Mouse (Mus musculus) hindbrain, embryonic 15.5 days (tissue): ENCODE results near the gene Cct8l1. TPM values are rescaled to one million over a fixed set of nuclear protein-coding genes. Genes with fewer than 3 reads are reported as not detected.

ENCODE experiments used
- ATAC-seq: fragments of 200-750 bp; cut with Nextera tagmentation; 2 replicates; pipeline ENCODE4 v1.8.0; 2017; ENCODE audit warnings: low read depth, moderate number of reproducible peaks, moderate TSS enrichment; ENCODE audit not compliant: low FRiP score
- H3K27ac ChIP-seq: fragments of 300-500 bp; sonication (generic); replicated peaks from 2 replicates; pipeline ENCODE4 v1.5.1; 2015; ENCODE audit warnings: mild to moderate bottlenecking, inconsistent platforms
- H3K27me3 ChIP-seq: fragments of 300-500 bp; sonication (generic); 2 replicates; pipeline ENCODE4 v1.6.1; 2015; ENCODE audit warnings: control low read depth, inconsistent platforms
- H3K36me3 ChIP-seq: fragments of 300-500 bp; sonication (generic); 2 replicates; pipeline ENCODE4 v1.6.1; 2015; ENCODE audit warnings: control low read depth, inconsistent platforms
- H3K4me1 ChIP-seq: fragments of 300-500 bp; sonication (generic); replicated peaks from 2 replicates; pipeline ENCODE4 v1.6.1; 2015; ENCODE audit warnings: control low read depth, inconsistent platforms
- H3K4me2 ChIP-seq: fragments of 300-500 bp; sonication (generic); 2 replicates; pipeline ENCODE4 v1.6.1; 2015; ENCODE audit warnings: moderate library complexity, mild to moderate bottlenecking, inconsistent platforms
- H3K4me3 ChIP-seq: fragments of 300-500 bp; sonication (generic); 2 replicates; pipeline ENCODE4 v1.5.1; 2015; ENCODE audit warnings: mild to moderate bottlenecking, inconsistent platforms
- H3K9ac ChIP-seq: fragments of 300-500 bp; sonication (generic); 2 replicates; pipeline ENCODE4 v1.6.1; 2015; ENCODE audit warnings: inconsistent platforms
- H3K9me3 ChIP-seq: fragments of 300-500 bp; sonication (generic); 2 replicates; pipeline ENCODE4 v1.6.1; 2016; ENCODE audit warnings: control low read depth, inconsistent platforms
- WGBS: fragments of 180-500 bp; shearing (Covaris S2); methylation state at CpG from one replicate; pipeline ENCODE4 v1.1.7; 2015; 5-methylcytosine and 5-hydroxymethylcytosine counted together
- polyA plus RNA-seq: library from polyadenylated mRNA; unstranded; fragments of >200 nt; fragmentation: Nextera tagmentation; extraction: Ambion mirVana; gene quantifications from 2 replicates; pipeline ENCODE4 v1.2.1, GENCODE M21; 2015

The Cct8l1 gene
- polyA plus RNA-seq, 1 experiment from 2014 or later, result 0.12 TPM

GRCm38 (mm10) chr5:25506041-25506440 lies 9.8 kb upstream of the Cct8l1 start:
- H3K4me1 ChIP-seq, result no peaks in the 10 kb centered on the region
- H3K36me3 ChIP-seq, result no peaks in the 10 kb centered on the region
- no peak for ATAC-seq
- H3K27ac ChIP-seq, result no peak overlapping the region
- H3K9ac ChIP-seq, result no peak overlapping the region
- no peaks in the 10 kb centered on the region for H3K9me3 ChIP-seq
- H3K4me3 ChIP-seq, result no peak overlapping the region
- WGBS, result 91% methylated on average over 5 of the region's 5 CpGs
- no peaks in the 10 kb centered on the region for H3K27me3 ChIP-seq
- no peak overlapping the region for H3K4me2 ChIP-seq

GRCm38 (mm10) chr5:25516301-25516895 lies 531 bp downstream of the Cct8l1 start:
- Histone ChIP-seq H3K4me1 (no peaks in the 10 kb centered on the region), H3K27ac (no peak overlapping the region), H3K36me3 (no peaks in the 10 kb centered on the region), H3K9me3 (no peaks in the 10 kb centered on the region), H3K4me2 (no peak overlapping the region), H3K4me3 (no peak overlapping the region), H3K9ac (no peak overlapping the region), H3K27me3 (no peaks in the 10 kb centered on the region)
- 93% methylated on average over 11 of the region's 11 CpGs for WGBS
- ATAC-seq, result no peak

- Histone ChIP-seq H3K4me1 (no peaks in the 10 kb centered on the region), H3K9me3 (no peaks in the 10 kb centered on the region), H3K4me2 (no peak overlapping the region), H3K9ac (no peak overlapping the region), H3K36me3 (no peaks in the 10 kb centered on the region), H3K4me3 (no peak overlapping the region), H3K27ac (no peak overlapping the region), H3K27me3 (no peaks in the 10 kb centered on the region)
- no peak for ATAC-seq
- 84% methylated on average over 5 of the region's 5 CpGs for WGBS
Observed at GRCm38 (mm10) chr5:25517550-25517949, 1.7 kb downstream of the Cct8l1 start.

GRCm38 (mm10) chr5:25519820-25520219 lies 4.0 kb downstream of the Cct8l1 start:
- no peaks in the 10 kb centered on the region for H3K36me3 ChIP-seq
- no peak overlapping the region for H3K9ac ChIP-seq
- no peaks in the 10 kb centered on the region for H3K9me3 ChIP-seq
- H3K27me3 ChIP-seq, result no peaks in the 10 kb centered on the region
- no peaks in the 10 kb centered on the region for H3K4me1 ChIP-seq
- H3K4me2 ChIP-seq, result no peak overlapping the region
- ATAC-seq, result no peak
- H3K4me3 ChIP-seq, result no peak overlapping the region
- WGBS, result 74% methylated on average over 3 of the region's 3 CpGs
- H3K27ac ChIP-seq, result no peak overlapping the region

GRCm38 (mm10) chr5:25521461-25521860 lies 5.6 kb downstream of the Cct8l1 start:
- Histone ChIP-seq H3K27me3 (no peaks in the 10 kb centered on the region), H3K9me3 (no peaks in the 10 kb centered on the region), H3K4me2 (no peak overlapping the region), H3K27ac (no peak overlapping the region), H3K4me1 (no peaks in the 10 kb centered on the region), H3K9ac (no peak overlapping the region), H3K36me3 (no peaks in the 10 kb centered on the region), H3K4me3 (no peak overlapping the region)
- ATAC-seq, result no peak
- 88% methylated on average over 5 of the region's 5 CpGs for WGBS

GRCm38 (mm10) chr5:25526116-25526515 lies 10.2 kb downstream of the Cct8l1 start:
- no peaks in the 10 kb centered on the region for H3K9me3 ChIP-seq
- H3K36me3 ChIP-seq, result no peaks in the 10 kb centered on the region
- no peak overlapping the region for H3K4me2 ChIP-seq
- H3K27me3 ChIP-seq, result no peaks in the 10 kb centered on the region
- WGBS, result 46% methylated on average over 5 of the region's 5 CpGs
- ATAC-seq, result no peak
- no peak overlapping the region for H3K4me3 ChIP-seq
- no peak overlapping the region for H3K9ac ChIP-seq
- no peak overlapping the region for H3K27ac ChIP-seq
- no peaks in the 10 kb centered on the region for H3K4me1 ChIP-seq

GRCm38 (mm10) chr5:25526926-25527325 lies 11.1 kb downstream of the Cct8l1 start:
- ATAC-seq, result no peak
- H3K4me1 ChIP-seq, result no peaks in the 10 kb centered on the region
- 12% methylated on average over 4 of the region's 4 CpGs for WGBS
- no peak overlapping the region for H3K27ac ChIP-seq
- H3K27me3 ChIP-seq, result no peaks in the 10 kb centered on the region
- no peak overlapping the region for H3K4me2 ChIP-seq
- H3K36me3 ChIP-seq, result no peaks in the 10 kb centered on the region
- no peak overlapping the region for H3K4me3 ChIP-seq
- H3K9ac ChIP-seq, result no peak overlapping the region
- H3K9me3 ChIP-seq, result no peaks in the 10 kb centered on the region

GRCm38 (mm10) chr5:25527971-25528370 lies 12.1 kb downstream of the Cct8l1 start:
- H3K4me3 ChIP-seq, result no peak overlapping the region
- H3K4me2 ChIP-seq, result no peak overlapping the region
- ATAC-seq, result no peak
- H3K27me3 ChIP-seq, result no peaks in the 10 kb centered on the region
- H3K36me3 ChIP-seq, result no peaks in the 10 kb centered on the region
- H3K27ac ChIP-seq, result no peak overlapping the region
- WGBS, result 83% methylated on average over 1 of the region's 1 CpGs
- no peak overlapping the region for H3K9ac ChIP-seq
- no peaks in the 10 kb centered on the region for H3K4me1 ChIP-seq
- H3K9me3 ChIP-seq, result no peaks in the 10 kb centered on the region

GRCm38 (mm10) chr5:25528851-25529528 lies 13.1 kb downstream of the Cct8l1 start:
- H3K4me3 ChIP-seq, result peak overlapping the region; percentile 75
- ATAC-seq, result peak; percentile 73; the same call in 1 of the 2 replicates
- H3K36me3 ChIP-seq, result no peaks in the 10 kb centered on the region

GRCm38 (mm10) chr5:25529529-25530421 lies 13.9 kb downstream of the Cct8l1 start:
- Histone ChIP-seq H3K4me1 (no peaks in the 10 kb centered on the region), H3K36me3 (no peaks in the 10 kb centered on the region), H3K4me2 (peak overlapping the region; percentile 58), H3K27ac (peak overlapping the region; percentile 97), H3K9me3 (no peaks in the 10 kb centered on the region), H3K9ac (peak overlapping the region; percentile 77), H3K27me3 (no peaks in the 10 kb centered on the region), H3K4me3 (peak overlapping the region; percentile 75)
- 0% methylated on average over 66 of the region's 87 CpGs for WGBS
- ATAC-seq, result peak; percentile 100

More at GRCm38 (mm10) chr5:25528851-25529528, 13.1 kb downstream of the Cct8l1 start:
- Histone ChIP-seq H3K4me1 (no peaks in the 10 kb centered on the region), H3K9ac (peak overlapping the region; percentile 77), H3K4me2 (peak overlapping the region; percentile 58), H3K27ac (peak overlapping the region; percentile 97), H3K9me3 (no peaks in the 10 kb centered on the region), H3K27me3 (no peaks in the 10 kb centered on the region)
- WGBS, result 11% methylated on average over 22 of the region's 22 CpGs

- Histone ChIP-seq H3K9me3 (no peaks in the 10 kb centered on the region), H3K4me3 (peak overlapping the region; percentile 75), H3K4me1 (no peaks in the 10 kb centered on the region), H3K27me3 (no peaks in the 10 kb centered on the region), H3K27ac (peak overlapping the region; percentile 97), H3K9ac (peak overlapping the region; percentile 77), H3K36me3 (no peaks in the 10 kb centered on the region), H3K4me2 (peak overlapping the region; percentile 58)
- WGBS, result 16% methylated on average over 2 of the region's 2 CpGs
- ATAC-seq, result no peak
Observed at GRCm38 (mm10) chr5:25530629-25531028, 14.8 kb downstream of the Cct8l1 start.
